Mouse (Mus musculus) embryonic facial prominence, embryonic 14.5 days (tissue): ENCODE measurements around the gene Rell1. TPM values are rescaled to one million over a fixed set of nuclear protein-coding genes. Genes with fewer than 3 reads are reported as not detected.

Source experiments
- ATAC-seq: fragments of 200-750 bp; cut with Nextera tagmentation; 2 replicates; pipeline ENCODE4 v1.8.0; 2017; ENCODE audit warnings: low read depth, moderate number of reproducible peaks, moderate TSS enrichment
- DNase-seq: peaks from one replicate; pipeline ENCODE4 v3.0.0-alpha.2; 2015; ENCODE audit warnings: low spot score
- H3K27ac ChIP-seq: fragments of 300-500 bp; sonication (generic); replicated peaks from 2 replicates; pipeline ENCODE4 v1.5.1; 2014; ENCODE audit warnings: low read depth, mild to moderate bottlenecking, low read length, moderate library complexity
- H3K27me3 ChIP-seq: fragments of 300-500 bp; sonication (generic); replicated peaks from 2 replicates; pipeline ENCODE4 v1.6.1; 2014; ENCODE audit warnings: low read length; ENCODE audit not compliant: control insufficient read depth, insufficient read depth
- H3K36me3 ChIP-seq: fragments of 300-500 bp; sonication (generic); 2 replicates; pipeline ENCODE4 v1.6.1; 2014; ENCODE audit warnings: low read length, mixed read lengths; ENCODE audit not compliant: control insufficient read depth, insufficient read depth
- H3K4me1 ChIP-seq: fragments of 300-500 bp; sonication (generic); 2 replicates; pipeline ENCODE4 v1.6.1; 2014; ENCODE audit warnings: antibody characterized with exemption, low read length; ENCODE audit not compliant: control insufficient read depth, insufficient read depth
- H3K4me2 ChIP-seq: fragments of 300-500 bp; sonication (generic); 2 replicates; pipeline ENCODE4 v1.6.1; 2014; ENCODE audit warnings: low read depth, mild to moderate bottlenecking, low read length, moderate library complexity, mixed read lengths
- H3K4me3 ChIP-seq: fragments of 300-500 bp; sonication (generic); 2 replicates; pipeline ENCODE4 v1.5.1; 2014; ENCODE audit warnings: low read depth, mild to moderate bottlenecking, low read length
- H3K9ac ChIP-seq: fragments of 300-500 bp; sonication (generic); 2 replicates; pipeline ENCODE4 v1.6.1; 2014; ENCODE audit warnings: low read depth, mild to moderate bottlenecking, low read length, moderate library complexity, mixed read lengths
- H3K9me3 ChIP-seq: fragments of 300-500 bp; sonication (generic); 2 replicates; pipeline ENCODE4 v1.6.1; 2016; ENCODE audit warnings: low read length; ENCODE audit not compliant: control insufficient read depth
- WGBS: fragments of 180-500 bp; shearing (Covaris S2); extraction: QIAGEN DNeasy Blood & Tissue Kit; methylation state at CpG from one replicate; pipeline ENCODE4 v1.1.7; 2014; 5-methylcytosine and 5-hydroxymethylcytosine counted together
- polyA plus RNA-seq: library from polyadenylated mRNA; unstranded; fragments of >200 nt; fragmentation: Nextera tagmentation; extraction: Ambion mirVana; gene quantifications from 2 replicates; pipeline ENCODE4 v1.2.1, GENCODE M21; 2014

Rell1 gene
- polyA plus RNA-seq, 1 experiment from 2014 or later, result 14.1 TPM

GRCm38 (mm10) chr5:63923305-63924025, 45.2 kb downstream of the Rell1 start:
- whole genome bisulfite sequencing, result 69% methylated on average over 13 of the region's 13 CpGs
- Histone ChIP-seq H3K4me3 (no peak overlapping the region), H3K4me1 (no peaks in the 10 kb centered on the region), H3K27me3 (no peaks in the 10 kb centered on the region), H3K4me2 (no peak overlapping the region), H3K36me3 (peaks cover 43% of the 10 kb centered on the region; the same call in 1 of the 2 replicates), H3K9ac (no peak overlapping the region), H3K9me3 (no peaks in the 10 kb centered on the region; the same call in 1 of the 2 replicates), H3K27ac (no peak overlapping the region)
- ATAC-seq (no peak), DNase-seq (no peak)

GRCm38 (mm10) chr5:63918201-63918600, 50.5 kb downstream of the Rell1 start:
- Histone ChIP-seq H3K4me1 (no peaks in the 10 kb centered on the region), H3K9me3 (no peaks in the 10 kb centered on the region), H3K4me2 (no peak overlapping the region), H3K9ac (no peak overlapping the region), H3K36me3 (0 out of 2 replicates have a peak, but pooled peaks cover 7% of the 10 kb centered on the region), H3K4me3 (no peak overlapping the region), H3K27ac (no peak overlapping the region), H3K27me3 (no peaks in the 10 kb centered on the region)
- ATAC-seq, result no peak
- 63% methylated on average over 4 of the region's 4 CpGs for WGBS
- DNase-seq, result peak; percentile 18

- Histone ChIP-seq H3K36me3 (no peaks in the 10 kb centered on the region), H3K27ac (no peak overlapping the region), H3K9ac (no peak overlapping the region), H3K9me3 (no peaks in the 10 kb centered on the region), H3K4me2 (no peak overlapping the region), H3K4me1 (no peaks in the 10 kb centered on the region), H3K27me3 (no peaks in the 10 kb centered on the region), H3K4me3 (no peak overlapping the region)
- 84% methylated on average over 10 of the region's 10 CpGs for WGBS
- ATAC-seq (no peak), DNase-seq (no peak)
These were observed 52.1 kb downstream of the Rell1 start for GRCm38 (mm10) chr5:63916457-63917139.

DNA sequence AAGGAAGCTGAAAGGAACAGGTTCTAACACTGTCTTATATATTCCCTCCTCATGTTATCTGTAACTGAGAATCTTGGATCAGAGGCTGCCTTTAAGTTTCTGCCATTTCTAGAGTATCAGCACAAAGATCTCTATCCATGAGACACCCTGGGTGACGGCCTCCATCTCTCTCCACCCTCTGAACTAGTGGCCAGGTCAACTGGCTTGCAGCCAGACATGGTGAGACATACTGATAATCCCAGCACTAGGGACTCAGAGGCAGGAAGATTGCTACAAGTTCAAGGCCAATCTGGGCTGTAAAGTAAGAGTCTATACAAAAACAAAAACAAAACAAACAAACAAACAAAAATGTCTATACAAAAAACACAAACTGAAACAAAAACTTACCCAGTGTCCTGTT, 53.8 kb downstream of the Rell1 start:
- Histone ChIP-seq H3K9ac (no peak overlapping the region), H3K27ac (no peak overlapping the region), H3K4me2 (no peak overlapping the region), H3K27me3 (no peaks in the 10 kb centered on the region), H3K4me1 (no peaks in the 10 kb centered on the region), H3K4me3 (no peak overlapping the region), H3K36me3 (no peaks in the 10 kb centered on the region), H3K9me3 (no peaks in the 10 kb centered on the region)
- 70% methylated on average over 1 of the region's 1 CpGs for WGBS
- ATAC-seq, result no peak
- DNase-seq, result no peak

- no peak for DNase-seq
- Histone ChIP-seq H3K9ac (no peak overlapping the region), H3K4me3 (no peak overlapping the region), H3K27me3 (no peaks in the 10 kb centered on the region), H3K27ac (no peak overlapping the region), H3K36me3 (no peaks in the 10 kb centered on the region), H3K4me1 (0 out of 2 replicates have a peak, but pooled peaks cover 2% of the 10 kb centered on the region), H3K9me3 (no peaks in the 10 kb centered on the region), H3K4me2 (no peak overlapping the region)
- ATAC-seq, result no peak
- WGBS, result 80% methylated on average over 10 of the region's 10 CpGs
These were observed 58.3 kb downstream of the Rell1 start for GRCm38 (mm10) chr5:63910171-63910960.

- Histone ChIP-seq H3K27me3 (no peaks in the 10 kb centered on the region), H3K27ac (no peak overlapping the region), H3K9ac (no peak overlapping the region), H3K9me3 (no peaks in the 10 kb centered on the region), H3K4me2 (no peak overlapping the region), H3K36me3 (no peaks in the 10 kb centered on the region), H3K4me1 (0 out of 2 replicates have a peak, but pooled peaks cover 2% of the 10 kb centered on the region), H3K4me3 (no peak overlapping the region)
- no peak for ATAC-seq
- no peak for DNase-seq
- WGBS, result 35% methylated on average over 4 of the region's 4 CpGs
These were observed 61.2 kb downstream of the Rell1 start for GRCm38 (mm10) chr5:63907513-63907912.

DNA sequence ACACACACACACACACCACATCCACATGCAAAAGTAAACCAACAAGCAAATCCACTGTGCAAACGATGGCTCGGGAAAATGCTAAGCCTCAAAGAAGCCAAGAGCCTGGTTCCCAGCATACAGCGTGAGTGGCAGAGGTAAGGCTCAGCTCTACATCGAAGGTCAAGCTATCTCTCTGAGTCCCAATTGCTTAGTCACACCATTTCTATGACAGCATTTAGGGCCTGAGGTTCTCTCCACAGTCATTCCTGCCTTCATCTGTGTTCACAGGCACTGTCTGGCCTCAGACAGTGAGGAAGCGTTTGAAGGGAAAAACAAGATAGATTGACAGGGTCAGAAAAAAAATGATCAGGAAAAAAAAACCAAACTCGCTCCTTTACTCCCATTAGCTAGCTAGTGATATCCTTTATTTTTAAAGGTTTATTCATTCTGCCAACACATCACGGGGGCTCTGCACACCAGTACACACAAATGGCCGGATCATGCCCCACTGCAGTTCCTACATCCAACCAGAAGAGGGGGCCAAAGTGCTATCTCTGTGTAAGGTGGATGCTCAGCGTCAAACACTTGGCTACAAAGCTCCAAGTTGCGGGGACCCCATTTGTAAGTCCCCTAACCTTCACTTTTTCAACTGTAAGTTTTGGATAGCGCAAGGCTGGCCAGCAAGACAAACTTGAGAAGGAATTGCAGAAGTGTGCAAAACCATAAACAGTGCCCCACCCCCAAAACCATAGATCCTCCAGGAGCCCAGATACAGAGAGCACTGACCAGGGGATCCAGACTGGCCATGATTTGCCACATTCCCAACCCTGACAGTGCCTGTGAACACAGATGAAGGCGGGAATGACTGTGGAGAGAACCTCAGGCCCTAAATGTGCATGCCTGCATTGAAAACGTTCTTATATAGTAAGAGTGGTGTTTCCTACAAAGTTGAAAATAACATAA, 62.3 kb downstream of the Rell1 start:
- no peak overlapping the region for H3K4me3 ChIP-seq
- H3K27ac ChIP-seq, result no peak overlapping the region
- DNase-seq (peak; percentile 81), ATAC-seq (peak; percentile 83; the same call in 1 of the 2 replicates)
- H3K4me2 ChIP-seq, result no peak overlapping the region
- 0 out of 2 replicates have a peak, but pooled peaks cover 2% of the 10 kb centered on the region for H3K4me1 ChIP-seq
- H3K9ac ChIP-seq, result no peak overlapping the region
- no peaks in the 10 kb centered on the region for H3K36me3 ChIP-seq
- H3K27me3 ChIP-seq, result no peaks in the 10 kb centered on the region
- WGBS, result 39% methylated on average over 13 of the region's 13 CpGs
- no peaks in the 10 kb centered on the region for H3K9me3 ChIP-seq

- 0 out of 2 replicates have a peak, but pooled peaks cover 2% of the 10 kb centered on the region for H3K4me1 ChIP-seq
- no peaks in the 10 kb centered on the region for H3K9me3 ChIP-seq
- ATAC-seq, result no peak
- no peak overlapping the region for H3K27ac ChIP-seq
- H3K4me3 ChIP-seq, result no peak overlapping the region
- no peak for DNase-seq
- no peaks in the 10 kb centered on the region for H3K36me3 ChIP-seq
- H3K9ac ChIP-seq, result no peak overlapping the region
- H3K4me2 ChIP-seq, result no peak overlapping the region
- no peaks in the 10 kb centered on the region for H3K27me3 ChIP-seq
- 81% methylated on average over 3 of the region's 3 CpGs for WGBS
These were observed 65.4 kb downstream of the Rell1 start for GRCm38 (mm10) chr5:63903329-63903728.
